Comparison of ENCODE assay signal across 16 mouse cellular contexts in genomic region chr12:85682328-85682727, GRCm38 (mm10). TPM values are rescaled to one million over a fixed set of nuclear protein-coding genes. Genes with fewer than 3 reads are reported as not detected.
A peak's percentile ranks its signal among the peaks of the same experiment; 100 is the strongest.
DNase-seq lines count a peak whose midpoint lies in the region; ATAC-seq and TF ChIP-seq lines count a peak whose summit lies in the region.
"Had no signal": no experiment of that assay in that cellular context is flagged by ENCODE, and none has a peak within 500 bp of the region (broad histone marks: within the 10 kb centered on the region; RNA-seq: fewer than 3 reads in every experiment).

No protein-coding gene starts in this region.

- 49% methylated on average over 2 of the region's 2 CpGs for WGBS in kidney, adult 2 months
- WGBS in kidney, embryonic 16.5 days, result 47% methylated on average over 2 of the region's 2 CpGs

- no peak overlapping the region for H3K27ac ChIP-seq in kidney, adult 2 months (ENCODE audit: insufficient read depth, low read depth, low read length)
- H3K27ac ChIP-seq in kidney, embryonic 16.5 days (ENCODE audit: low read length), result no peak overlapping the region
- no peak overlapping the region for H3K27ac ChIP-seq in testis, adult 2 months (ENCODE audit: control insufficient read depth, insufficient read depth, low read depth, low read length)
- H3K27ac ChIP-seq: forebrain, embryonic 12.5 days; hindbrain, embryonic 10.5 days; liver, embryonic 13.5 days; midbrain, embryonic 15.5 days; neural tube, embryonic 13.5 days had no signal

- no peak for TF ChIP-seq POLR2A in kidney, adult 2 months (IDR thresholded peaks at IDR 0.05; ENCODE audit: low read depth, low read length)
- no peak for TF ChIP-seq POLR2A in testis, adult 2 months (IDR thresholded peaks at IDR 0.05; ENCODE audit: control insufficient read depth, low read depth, low read length)

- ATAC-seq in kidney, embryonic 16.5 days (ENCODE audit: low FRiP score, low TSS enrichment), result no peak
- no peak for ATAC-seq in monocyte, adult 5-6 weeks (replicated peaks; ENCODE audit: insufficient number of reproducible peaks, low FRiP score, low TSS enrichment, poor library complexity, severe bottlenecking)
- ATAC-seq: midbrain, embryonic 15.5 days had no signal

- no peaks in the 10 kb centered on the region for H3K36me3 ChIP-seq in kidney, adult 2 months (ENCODE audit: control insufficient read depth, insufficient read depth, low read length)
- H3K36me3 ChIP-seq in kidney, embryonic 16.5 days (ENCODE audit: insufficient read depth, low read length), result no peaks in the 10 kb centered on the region
- no peaks in the 10 kb centered on the region for H3K36me3 ChIP-seq in testis, adult 2 months (ENCODE audit: control insufficient read depth, insufficient read depth, low read length)
- H3K36me3 ChIP-seq: forebrain, embryonic 12.5 days; hindbrain, embryonic 10.5 days; liver, embryonic 13.5 days; midbrain, embryonic 15.5 days; neural tube, embryonic 13.5 days had no signal

- no peaks in the 10 kb centered on the region for H3K9me3 ChIP-seq in kidney, embryonic 16.5 days (ENCODE audit: low read length)
- H3K9me3 ChIP-seq: hindbrain, embryonic 10.5 days; liver, embryonic 13.5 days; midbrain, embryonic 15.5 days had no signal

- H3K9ac ChIP-seq in kidney, embryonic 16.5 days (replicated peaks; ENCODE audit: low read length), result no peak overlapping the region
- H3K9ac ChIP-seq: forebrain, embryonic 12.5 days; liver, embryonic 13.5 days; midbrain, embryonic 15.5 days; neural tube, embryonic 13.5 days had no signal

- H3K27me3 ChIP-seq in kidney, adult 2 months (replicated peaks; ENCODE audit: control insufficient read depth, insufficient read depth, low read length), result no peaks in the 10 kb centered on the region
- H3K27me3 ChIP-seq in kidney, embryonic 16.5 days (ENCODE audit: insufficient read depth, low read length), result no peaks in the 10 kb centered on the region
- peaks cover 2% of the 10 kb centered on the region for H3K27me3 ChIP-seq in testis, adult 2 months (ENCODE audit: control insufficient read depth, insufficient read depth, low read length)
- H3K27me3 ChIP-seq: forebrain, embryonic 12.5 days; liver, embryonic 13.5 days; midbrain, embryonic 15.5 days; neural tube, embryonic 13.5 days had no signal

- no peaks in the 10 kb centered on the region for H3K4me1 ChIP-seq in kidney, adult 2 months (ENCODE audit: control insufficient read depth, insufficient read depth, low read length)
- H3K4me1 ChIP-seq in kidney, embryonic 16.5 days (ENCODE audit: insufficient read depth, low read length), result no peaks in the 10 kb centered on the region; the same call in 1 of the 2 replicates
- H3K4me1 ChIP-seq in testis, adult 2 months (ENCODE audit: control insufficient read depth, insufficient read depth, low read length), result peaks cover 6% of the 10 kb centered on the region
- H3K4me1 ChIP-seq: forebrain, embryonic 12.5 days; midbrain, embryonic 15.5 days; neural tube, embryonic 13.5 days had no signal

- H3K4me3 ChIP-seq in kidney, adult 2 months (ENCODE audit: insufficient read depth, low read depth, low read length), result no peak overlapping the region
- no peak overlapping the region for H3K4me3 ChIP-seq in kidney, embryonic 16.5 days (ENCODE audit: low read length)
- no peak overlapping the region for H3K4me3 ChIP-seq in testis, adult 2 months (ENCODE audit: control insufficient read depth, low read depth, low read length)
- H3K4me3 ChIP-seq: forebrain, embryonic 12.5 days; hindbrain, embryonic 10.5 days; liver, embryonic 13.5 days; midbrain, embryonic 15.5 days; neural tube, embryonic 13.5 days had no signal

- 0 out of 2 replicates have a peak, but pooled peaks have one; percentile 1 for TF ChIP-seq CTCF in kidney, adult 2 months (conservative IDR thresholded peaks at IDR 0.05; ENCODE audit: insufficient read depth, insufficient read length, low read depth, low read length)
- TF ChIP-seq CTCF in testis, adult 2 months (IDR thresholded peaks at IDR 0.05; ENCODE audit: control insufficient read depth, insufficient read depth, insufficient replicate concordance, low read depth, low read length), result peak; percentile 66; the same call in 1 of the 2 replicates

- DNase-seq in kidney, adult 2 months, result no peak
- no peak for DNase-seq in testis, postnatal 14 days (ENCODE audit: low spot score)
- peak; percentile 70 for DNase-seq in ZHBTc4 (ENCODE audit: low read depth, low spot score)
- DNase-seq in gastrocnemius, adult 18-20 months (ENCODE audit: low spot score), result no peak
- DNase-seq: adrenal gland, adult 8-10 months; cerebellum, adult 8-10 months; kidney, postnatal 10 days; liver, embryonic 13.5 days; thymus, postnatal 14 days had no signal

- no peak overlapping the region for H3K4me2 ChIP-seq in kidney, embryonic 16.5 days (replicated peaks; ENCODE audit: low read depth, low read length)
- H3K4me2 ChIP-seq: forebrain, embryonic 12.5 days; liver, embryonic 13.5 days; midbrain, embryonic 15.5 days; neural tube, embryonic 13.5 days had no signal

RNA-seq across cellular contexts. Expression of gene Batf, which starts 4.1 kb away (rescaled TPM):
- polyA plus RNA-seq in kidney, adult 2 months (2012; rRNA removed), result 1.7 and 2.0 TPM in 2 replicates
- 3.9 TPM in 2 replicates for polyA plus RNA-seq in kidney, embryonic 16.5 days (2015; fragmentation: Nextera tagmentation; extraction: Ambion mirVana)
- 0.59 and 1.1 TPM in 2 replicates for polyA plus RNA-seq in testis, adult 2 months (2012; rRNA removed)
- total RNA-seq in gastrocnemius, adult 18-20 months (2021), result under 1 TPM in 1 of 2 experiments, not detected in 1; 0.32 TPM
- 28.7 to 49.6 TPM (median 34.2 TPM) in 3 replicates for total RNA-seq in monocyte, adult 5-6 weeks (2017)
